Mouse (Mus musculus) megakaryocyte, embryonic 14.5 days (primary cell): ENCODE measurements around the gene Pdxp.

Experiments
- FLI1 ChIP-seq: IDR thresholded peaks from 2 replicates; pipeline ENCODE4 v1.6.1; 2012; ENCODE audit warnings: low read length, inconsistent platforms, mixed read lengths
- GATA1 ChIP-seq: IDR thresholded peaks from 3 replicates; pipeline ENCODE4 v1.6.1; 2012; ENCODE audit warnings: mixed read lengths, low read length, inconsistent platforms, borderline replicate concordance

- TF ChIP-seq FLI1 (no peak), GATA1 (no peak)
These were observed 45.3 kb upstream of the Pdxp start for GRCm38 (mm10) chr15:78868398-78868797.
